Mouse (Mus musculus) G1E-ER4 (cell line): ENCODE data around the gene Fthl17b. TPM values are rescaled to one million over a fixed set of nuclear protein-coding genes. Genes with fewer than 3 reads are reported as not detected.
"Not testable (repeated sequence)": the region's sequence is repeated elsewhere in the genome, so short reads cannot be mapped to it uniquely, and the experiment has no call there.

ENCODE experiments used
- GATA1 ChIP-seq: IDR thresholded peaks from one replicate; pipeline ENCODE4 v1.8.0; 2012; ENCODE audit warnings: low read length, inconsistent platforms
- polyA plus RNA-seq: library from polyadenylated mRNA; stranded (reverse); fragments of >175 nt; gene quantifications from 2 replicates; pipeline ENCODE4 v1.2.3, GENCODE M21; 2012

Fthl17b gene
- not detected in 2 replicates for polyA plus RNA-seq

DNA sequence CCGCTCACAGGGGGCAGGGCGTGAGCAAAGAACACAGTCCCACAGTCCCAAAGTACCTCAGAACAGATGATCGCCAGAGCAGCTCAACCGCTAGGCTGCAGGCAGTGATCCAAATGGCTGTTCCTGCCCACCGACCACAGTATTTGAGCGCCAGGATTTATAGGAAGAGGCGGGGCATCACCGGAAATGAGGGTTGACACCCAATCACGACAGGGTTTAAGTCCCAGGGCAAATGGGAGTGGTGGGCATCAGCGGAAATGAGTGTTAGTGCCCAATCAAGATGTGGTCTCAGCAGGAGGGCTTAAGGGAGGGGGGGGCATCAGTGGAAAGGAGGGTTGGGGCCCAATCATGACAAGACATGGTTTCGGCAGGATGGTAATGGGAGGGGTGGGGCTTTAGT is at the start of gene Fthl17b:
Gene Fthl17b, minus strand, starts transcription at position 101 of the 400 bp plus-strand sequence.
- TF ChIP-seq GATA1: not testable (repeated sequence)

DNA sequence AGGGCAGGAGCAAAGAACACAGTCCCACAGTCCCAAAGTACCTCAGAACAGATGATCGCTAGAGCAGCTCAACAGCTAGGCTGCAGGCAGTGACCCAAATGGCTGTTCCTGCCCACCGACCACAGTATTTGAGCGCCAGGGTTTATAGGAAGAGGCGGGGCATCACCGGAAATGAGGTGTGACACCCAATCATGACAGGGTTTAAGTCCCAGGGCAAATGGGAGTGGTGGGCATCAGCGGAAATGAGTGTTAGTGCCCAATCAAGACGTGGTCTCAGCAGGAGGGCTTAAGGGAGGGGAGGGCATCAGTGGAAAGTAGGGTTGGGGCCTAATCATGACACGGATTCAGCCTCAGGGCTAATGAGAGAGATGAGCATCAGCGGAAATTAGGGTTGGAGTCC is 23.9 kb upstream of the Fthl17b start, which contains the start of gene Fthl17d:
Gene Fthl17d, minus strand, starts transcription at position 101 of the 400 bp plus-strand sequence.
- TF ChIP-seq GATA1: not testable (repeated sequence)

DNA sequence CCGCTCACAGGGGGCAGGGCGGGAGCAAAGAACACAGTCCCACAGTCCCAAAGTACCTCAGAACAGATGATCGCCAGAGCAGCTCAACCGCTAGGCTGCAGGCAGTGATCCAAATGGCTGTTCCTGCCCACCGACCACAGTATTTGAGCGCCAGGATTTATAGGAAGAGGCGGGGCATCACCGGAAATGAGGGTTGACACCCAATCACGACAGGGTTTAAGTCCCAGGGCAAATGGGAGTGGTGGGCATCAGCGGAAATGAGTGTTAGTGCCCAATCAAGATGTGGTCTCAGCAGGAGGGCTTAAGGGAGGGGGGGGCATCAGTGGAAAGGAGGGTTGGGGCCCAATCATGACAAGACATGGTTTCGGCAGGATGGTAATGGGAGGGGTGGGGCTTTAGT is 13.7 kb upstream of the Fthl17b start, which contains the start of gene Fthl17c:
Gene Fthl17c, minus strand, starts transcription at position 101 of the 400 bp plus-strand sequence.
- TF ChIP-seq GATA1: not testable (repeated sequence)

DNA sequence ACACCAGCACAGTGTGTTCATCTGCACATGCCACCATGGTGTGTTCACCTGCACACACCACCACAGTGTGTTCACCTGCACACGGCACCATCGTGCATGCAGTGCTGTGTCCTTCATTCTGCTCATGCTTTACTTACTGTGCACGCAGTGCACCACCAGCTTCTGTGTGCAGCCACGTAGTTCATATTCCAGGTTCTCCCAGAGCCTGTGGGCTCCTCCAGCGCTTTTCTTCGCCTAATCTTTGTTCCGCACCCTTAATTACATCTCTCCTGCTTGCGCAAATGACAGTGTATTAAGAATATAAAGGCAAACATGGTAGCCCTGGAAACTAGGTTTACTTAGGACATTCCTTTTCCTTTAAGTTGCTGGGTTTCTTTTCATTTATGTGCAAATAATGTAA is 18.7 kb downstream of the Fthl17b start:
- no peak for TF ChIP-seq GATA1

DNA sequence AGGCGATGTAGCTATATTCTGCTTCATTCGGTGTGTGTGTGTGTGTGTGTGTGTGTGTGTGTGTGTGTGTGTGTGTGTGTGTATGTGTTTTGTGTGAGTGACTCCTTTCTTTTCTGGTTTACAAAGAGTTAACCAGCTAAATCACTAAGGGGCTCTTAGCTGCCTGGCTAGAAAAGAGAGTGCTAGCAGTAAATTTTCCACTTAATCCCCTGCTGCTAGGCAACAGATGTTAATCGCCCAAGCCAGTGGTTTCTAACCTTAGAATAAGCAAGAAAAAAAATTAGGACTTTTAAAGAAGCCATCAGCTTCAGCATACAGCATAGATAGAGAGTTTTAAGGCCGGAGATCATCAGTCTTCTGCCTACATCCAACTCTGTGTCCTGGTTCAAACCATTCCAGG is 35.5 kb downstream of the Fthl17b start:
- TF ChIP-seq GATA1: no peak

DNA sequence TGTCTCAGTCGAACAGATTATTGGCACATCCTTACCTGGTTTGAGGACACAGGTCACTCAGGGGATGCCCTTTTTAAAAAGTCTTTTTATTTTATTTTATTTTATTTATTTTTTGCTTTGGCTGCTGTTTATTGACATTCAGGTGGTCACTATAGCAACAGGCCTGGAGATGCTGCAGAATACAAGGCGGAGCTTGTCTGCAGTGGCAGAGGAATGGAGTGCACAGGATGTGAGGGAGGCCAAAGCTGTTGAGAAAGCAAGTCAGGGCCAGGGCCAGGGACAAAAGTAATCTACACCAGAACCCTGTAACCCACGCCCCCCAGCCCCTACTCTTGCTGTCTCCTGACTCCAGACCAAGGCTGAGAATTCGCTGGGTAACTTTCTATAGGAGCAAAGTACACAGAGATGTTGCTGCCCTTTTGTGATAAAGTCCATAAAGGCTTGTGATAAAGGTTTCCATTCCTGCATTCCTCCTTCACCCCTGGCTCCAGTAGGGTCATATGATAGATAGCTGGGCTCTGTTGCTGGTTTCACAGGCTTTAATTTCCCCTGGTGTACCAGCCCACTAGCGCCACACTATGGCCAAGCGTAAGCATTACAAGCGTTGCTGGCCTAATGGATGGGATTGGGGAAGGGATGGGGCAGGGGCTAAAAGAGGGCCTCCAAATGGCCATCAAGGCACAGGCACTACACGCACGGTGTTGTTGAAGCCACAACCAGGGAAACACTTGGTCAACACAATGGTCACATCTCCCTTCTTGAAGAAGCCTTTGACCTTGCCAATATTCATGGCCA is 40.8 kb downstream of the Fthl17b start:
- no peak for TF ChIP-seq GATA1

DNA sequence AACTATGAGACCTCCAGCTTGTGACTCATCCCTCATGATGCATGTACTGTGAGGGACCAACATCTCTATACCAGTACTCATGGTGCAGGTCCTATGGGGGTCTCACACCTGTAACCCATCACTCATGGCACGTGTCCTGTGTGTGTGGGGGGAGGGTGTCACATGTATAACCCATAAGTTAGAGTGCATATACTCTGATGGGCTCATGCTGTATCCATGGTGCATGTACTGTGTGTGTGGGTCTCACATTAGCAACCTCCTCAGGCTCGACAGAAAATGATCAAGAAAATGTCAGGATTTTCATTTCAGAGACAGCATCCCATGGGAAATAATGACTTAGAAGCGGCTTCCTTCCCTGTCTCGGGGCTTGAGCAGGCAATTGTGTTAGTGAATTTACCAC is 41.7 kb downstream of the Fthl17b start:
- no peak for TF ChIP-seq GATA1

Other genes with a start within 250 kb of the Fthl17b start
- not detected in 2 replicates for gene Ssx9, start 214.5 kb downstream of the Fthl17b start, polyA plus RNA-seq
- not detected in 2 replicates for gene Ssxb5, start 159.3 kb downstream of the Fthl17b start, polyA plus RNA-seq
- not detected in 2 replicates for gene Gm6592, start 119.0 kb downstream of the Fthl17b start, polyA plus RNA-seq
- 0.22 and 0.23 TPM in 2 replicates for gene Gm5751, start 88.7 kb downstream of the Fthl17b start, polyA plus RNA-seq
- 0.31 and 0.57 TPM in 2 replicates for gene B630019K06Rik, start 70.6 kb downstream of the Fthl17b start, polyA plus RNA-seq
- not detected in 2 replicates for gene Fthl17c, start 13.6 kb upstream of the Fthl17b start, polyA plus RNA-seq
- not detected in 2 replicates for gene Fthl17d, start 23.8 kb upstream of the Fthl17b start, polyA plus RNA-seq
- gene Fthl17e, start 70.5 kb upstream of the Fthl17b start, polyA plus RNA-seq: not detected in 2 replicates
- not detected in 2 replicates for gene Fthl17f, start 100.0 kb upstream of the Fthl17b start, polyA plus RNA-seq
- gene 4930402K13Rik, start 141.6 kb upstream of the Fthl17b start, polyA plus RNA-seq: not detected in 2 replicates
- not detected in 2 replicates for gene Lancl3, start 236.9 kb upstream of the Fthl17b start, polyA plus RNA-seq